In the genomic region with DNA sequence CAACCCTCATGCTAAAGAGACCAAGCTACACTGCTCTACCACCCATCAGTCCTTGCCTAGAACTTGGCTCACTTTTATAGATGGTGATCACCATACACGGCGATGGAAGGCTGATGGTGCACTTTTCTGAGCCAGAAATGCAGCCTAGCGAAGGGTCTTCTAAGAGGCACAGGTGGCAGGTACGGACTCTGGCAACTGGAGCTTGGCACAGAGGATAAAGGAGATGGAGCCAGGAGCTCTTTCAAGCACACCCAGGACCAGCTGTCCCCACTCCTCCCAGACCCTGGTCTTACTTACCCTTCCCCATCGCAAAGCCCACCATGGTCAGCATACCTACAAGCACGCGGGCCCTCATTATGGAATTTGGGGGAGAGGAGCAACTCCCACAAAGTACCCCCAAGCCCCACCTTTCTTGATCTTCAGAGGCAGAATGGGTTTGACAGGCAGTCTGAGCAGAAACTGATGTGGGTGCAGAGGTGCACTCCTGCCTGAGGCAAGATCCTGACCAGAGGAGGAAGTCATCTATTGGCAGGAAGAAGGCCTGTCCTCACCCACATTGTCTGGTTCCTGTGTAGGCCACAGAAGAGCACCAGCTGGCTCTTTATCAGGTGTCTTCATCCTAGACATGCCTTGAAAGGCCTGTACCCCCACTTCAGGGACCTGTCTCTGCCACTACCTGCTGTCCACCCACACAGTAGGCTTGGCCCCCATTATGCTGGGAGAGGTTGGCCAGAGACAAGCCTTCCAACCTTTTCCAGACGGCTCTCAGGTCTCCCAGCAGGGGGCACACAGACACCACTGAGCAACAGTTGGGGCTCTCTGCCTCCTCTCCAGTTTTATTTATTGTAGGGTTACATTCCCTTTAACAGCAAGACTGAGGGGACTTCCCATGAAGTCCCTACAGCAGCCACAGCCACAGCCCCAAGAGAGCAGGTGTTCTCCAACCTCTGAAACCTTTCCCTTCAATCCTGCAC, we compare ENCODE assay signal across 9 mouse cellular contexts. TPM values are rescaled to one million over a fixed set of nuclear protein-coding genes. Genes with fewer than 3 reads are reported as not detected.
A peak's percentile ranks its signal among the peaks of the same experiment; 100 is the strongest.
DNase-seq lines count a peak whose midpoint lies in the region; ATAC-seq and TF ChIP-seq lines count a peak whose summit lies in the region.
"Had no signal": no experiment of that assay in that cellular context is flagged by ENCODE, and none has a peak within 500 bp of the region (broad histone marks: within the 10 kb centered on the region; RNA-seq: fewer than 3 reads in every experiment).

A gene (minus strand): TSS at position 383 of the 974 bp plus-strand sequence.

- ATAC-seq in liver, embryonic 12.5 days: no peak
- ATAC-seq in inflammation-experienced regulatory T-cells, adult 6 months: peak; percentile 41
- ATAC-seq in stomach, postnatal 0 days (ENCODE audit: low FRiP score, low TSS enrichment): no peak
- ATAC-seq in hindbrain, embryonic 16.5 days: no peak

- H3K4me2 ChIP-seq in liver, embryonic 12.5 days: no peak within 1 kb of the TSS
- H3K4me2 ChIP-seq in stomach, postnatal 0 days (replicated peaks; ENCODE audit: low read depth): no peak within 1 kb of the TSS
- H3K4me2 ChIP-seq in hindbrain, embryonic 16.5 days (ENCODE audit: low read length): no peak within 1 kb of the TSS

- H3K9me3 ChIP-seq in liver, embryonic 12.5 days (replicated peaks): no peaks in the 10 kb centered on the region
- H3K9me3 ChIP-seq in stomach, postnatal 0 days (ENCODE audit: control insufficient read depth, low read length): no peaks in the 10 kb centered on the region
- no peaks in the 10 kb centered on the region for H3K9me3 ChIP-seq in hindbrain, embryonic 16.5 days (ENCODE audit: control insufficient read depth, low read length)

- no peak within 1 kb of the TSS for H3K27ac ChIP-seq in liver, embryonic 12.5 days
- no peak within 1 kb of the TSS for H3K27ac ChIP-seq in stomach, postnatal 0 days (replicated peaks)
- H3K27ac ChIP-seq in hindbrain, embryonic 16.5 days (ENCODE audit: low read depth, low read length): no peak within 1 kb of the TSS
- H3K27ac ChIP-seq: macrophage had no signal

- peaks cover 59% of the 10 kb centered on the region for H3K36me3 ChIP-seq in liver, embryonic 12.5 days
- peaks cover 11% of the 10 kb centered on the region for H3K36me3 ChIP-seq in stomach, postnatal 0 days (ENCODE audit: control insufficient read depth, insufficient read depth, low read length)
- H3K36me3 ChIP-seq in hindbrain, embryonic 16.5 days (ENCODE audit: control insufficient read depth, insufficient read depth, low read length): peaks cover 22% of the 10 kb centered on the region

- DNase-seq in adrenal gland, postnatal 25 days: peak; percentile 37
- DNase-seq in adrenal gland, postnatal 4 days (ENCODE audit: low spot score in 2 of 2): no peak
- peak; percentile 49 for DNase-seq in liver
- peak; percentile 65 for DNase-seq in stomach, postnatal 0 days (ENCODE audit: low spot score)
- no peak for DNase-seq in yolk sac, embryonic 10.5 days (ENCODE audit: low spot score)

- TF ChIP-seq CTCF in stomach, postnatal 0 days (IDR thresholded peaks at IDR 0.05; ENCODE audit: low read depth): peak; percentile 74

- H3K4me1 ChIP-seq in liver, embryonic 12.5 days: peaks cover 12% of the 10 kb centered on the region
- no peaks in the 10 kb centered on the region for H3K4me1 ChIP-seq in stomach, postnatal 0 days (replicated peaks; ENCODE audit: control insufficient read depth, insufficient read depth)
- peaks cover 8% of the 10 kb centered on the region for H3K4me1 ChIP-seq in hindbrain, embryonic 16.5 days (ENCODE audit: control insufficient read depth, insufficient read depth, low read depth, low read length)

- 0 out of 2 replicates have a peak, but pooled peaks cover 4% of the 10 kb centered on the region for H3K27me3 ChIP-seq in liver, embryonic 12.5 days (replicated peaks)
- H3K27me3 ChIP-seq in stomach, postnatal 0 days (ENCODE audit: control insufficient read depth, insufficient read depth, low read length): no peaks in the 10 kb centered on the region
- no peaks in the 10 kb centered on the region for H3K27me3 ChIP-seq in hindbrain, embryonic 16.5 days (replicated peaks; ENCODE audit: control insufficient read depth, insufficient read depth, low read length)

- TF ChIP-seq EP300 in stomach, postnatal 0 days (optimal IDR thresholded peaks at IDR 0.05): no peak

- H3K4me3 ChIP-seq in liver, embryonic 12.5 days: no peak within 1 kb of the TSS
- H3K4me3 ChIP-seq in stomach, postnatal 0 days (ENCODE audit: low read depth, low read length): no peak within 1 kb of the TSS
- H3K4me3 ChIP-seq in hindbrain, embryonic 16.5 days (ENCODE audit: low read length): no peak within 1 kb of the TSS

- no peak within 1 kb of the TSS for H3K9ac ChIP-seq in liver, embryonic 12.5 days
- H3K9ac ChIP-seq in stomach, postnatal 0 days (ENCODE audit: low read length): no peak within 1 kb of the TSS
- no peak within 1 kb of the TSS; the same call in 1 of the 2 replicates for H3K9ac ChIP-seq in hindbrain, embryonic 16.5 days (ENCODE audit: low read depth, low read length)

- WGBS in liver, embryonic 12.5 days (ENCODE audit: insufficient replicate concordance): 77% methylated on average over 8 of the region's 8 CpGs
- WGBS in stomach, postnatal 0 days: 84% methylated on average over 8 of the region's 8 CpGs
- 85% methylated on average over 8 of the region's 8 CpGs for whole genome bisulfite sequencing in hindbrain, embryonic 16.5 days

RNA-seq across cellular contexts. Expression of the gene that starts here (rescaled TPM):
- total RNA-seq in adrenal gland, postnatal 25 days (2021): 0.30 and 0.81 TPM in 2 replicates
- total RNA-seq in adrenal gland, postnatal 4 days (2021): 1 to 10 TPM in 1 of 2 experiments, under 1 TPM in 1; 0.62 to 1.4 TPM
- polyA plus RNA-seq in liver, embryonic 12.5 days (2016; fragmentation: Nextera tagmentation; extraction: Ambion mirVana): 0.55 and 0.81 TPM in 2 replicates
- polyA plus RNA-seq in inflammation-experienced regulatory T-cells, adult 6 months (2017; shearing (Covaris generic)): 1 to 10 TPM; 1.9 to 8.9 (median 3.9) TPM
- 0.18 and 0.27 TPM in 2 replicates for polyA plus RNA-seq in stomach, postnatal 0 days (2015; fragmentation: Nextera tagmentation; extraction: Ambion mirVana)
- 0.93 and 1.5 TPM in 2 replicates for polyA plus RNA-seq in hindbrain, embryonic 16.5 days (2015; fragmentation: Nextera tagmentation; extraction: Ambion mirVana)
- polyA plus RNA-seq: macrophage had no signal

Comparison
In these comparisons a context has a peak if more than half of its experiments do, and no peak if none do; other contexts are left out.
1. Peak in DNase-seq in adrenal gland, postnatal 25 days; RNA of the gene not detected or under 1 TPM.
2. Peak in DNase-seq in stomach, postnatal 0 days; RNA of the gene not detected or under 1 TPM.